Comparison of ENCODE assay signal across 13 mouse cellular contexts in the genomic region with DNA sequence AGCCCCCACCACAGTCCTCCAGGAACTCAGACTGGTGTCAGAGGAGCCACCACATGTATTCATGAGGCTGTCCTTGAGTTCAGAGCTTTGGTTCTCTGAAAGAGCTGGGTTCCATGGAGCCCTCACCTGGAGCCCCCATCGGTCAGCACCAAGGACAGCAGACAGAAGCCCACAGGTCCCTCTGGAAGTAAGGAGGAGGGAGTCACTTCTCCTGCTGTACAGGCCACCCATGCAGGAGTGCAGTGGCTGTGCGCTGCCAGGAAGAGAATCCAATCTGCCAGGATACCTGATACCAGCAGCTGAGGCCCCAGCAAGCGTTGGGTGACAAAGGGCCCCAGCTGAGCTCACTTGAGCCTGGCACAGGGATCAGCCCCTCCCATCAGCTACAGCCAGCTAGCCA.
DNase-seq lines count a peak whose midpoint lies in the region; ATAC-seq lines count a peak whose summit lies in the region.
"Had no signal": no experiment of that assay in that cellular context is flagged by ENCODE, and none has a peak within 500 bp of the region (broad histone marks: within the 10 kb centered on the region; RNA-seq: fewer than 3 reads in every experiment).

No protein-coding gene starts in this region.

- DNase-seq in kidney, adult 18-20 months = no peak
- peak; percentile 12 for DNase-seq in 3T3-L1 (ENCODE audit: low read depth, low spot score)
- peak; percentile 20 for DNase-seq in NIH3T3 (ENCODE audit: low read depth)
- DNase-seq in forelimb bud, embryonic 11.5 days (ENCODE audit: low read depth, low spot score) = peak; percentile 51
- DNase-seq in urinary bladder, postnatal 25 days (ENCODE audit: low spot score) = no peak
- no peak for DNase-seq in urinary bladder, postnatal 36 days (ENCODE audit: low spot score in 2 of 2)
- no peak for DNase-seq in left cerebral cortex, adult 11 months (ENCODE audit: low spot score)
- DNase-seq: cerebellum, postnatal 36 days; gastrocnemius, postnatal 36 days; lung, postnatal 4 days had no signal

- no peak overlapping the region for H3K4me3 ChIP-seq in kidney, embryonic 14.5 days (ENCODE audit: low read length)
- H3K4me3 ChIP-seq: forebrain, embryonic 12.5 days; layer of hippocampus, adult 2 months had no signal

- no peak overlapping the region for H3K4me2 ChIP-seq in kidney, embryonic 14.5 days (replicated peaks; ENCODE audit: low read depth, low read length)
- H3K4me2 ChIP-seq: forebrain, embryonic 12.5 days had no signal

- WGBS in kidney, embryonic 14.5 days = 4% methylated on average over 3 of the region's 3 CpGs

- no peaks in the 10 kb centered on the region for H3K27me3 ChIP-seq in kidney, embryonic 14.5 days (ENCODE audit: control insufficient read depth, insufficient read depth, low read length)
- H3K27me3 ChIP-seq: forebrain, embryonic 12.5 days had no signal

- H3K9ac ChIP-seq in kidney, embryonic 14.5 days (ENCODE audit: low read depth, low read length) = no peak overlapping the region
- H3K9ac ChIP-seq: forebrain, embryonic 12.5 days had no signal

- H3K4me1 ChIP-seq in kidney, embryonic 14.5 days (ENCODE audit: control insufficient read depth, insufficient read depth, low read length) = no peaks in the 10 kb centered on the region

- peak; percentile 69 for ATAC-seq in kidney, embryonic 14.5 days (ENCODE audit: low FRiP score, low TSS enrichment)

- no peak overlapping the region for H3K27ac ChIP-seq in kidney, embryonic 14.5 days (ENCODE audit: low read depth, low read length)
- H3K27ac ChIP-seq: forebrain, embryonic 12.5 days; layer of hippocampus, adult 2 months had no signal

- no peaks in the 10 kb centered on the region for H3K9me3 ChIP-seq in kidney, embryonic 14.5 days (ENCODE audit: control insufficient read depth, low read length)
- H3K9me3 ChIP-seq: forebrain, embryonic 12.5 days had no signal

- no peaks in the 10 kb centered on the region for H3K36me3 ChIP-seq in kidney, embryonic 14.5 days (ENCODE audit: control insufficient read depth, insufficient read depth, low read length)
- H3K36me3 ChIP-seq: forebrain, embryonic 12.5 days had no signal

Comparison
In these comparisons a context has a peak if more than half of its experiments do, and no peak if none do; other contexts are left out.
1. DNase-seq: peak in 3T3-L1 (single experiment), NIH3T3 (single experiment) and forelimb bud, embryonic 11.5 days (single experiment); none in kidney, adult 18-20 months (single experiment), urinary bladder, postnatal 25 days (single experiment), urinary bladder, postnatal 36 days (0 of 2) and left cerebral cortex, adult 11 months (single experiment).